In the genomic region with DNA sequence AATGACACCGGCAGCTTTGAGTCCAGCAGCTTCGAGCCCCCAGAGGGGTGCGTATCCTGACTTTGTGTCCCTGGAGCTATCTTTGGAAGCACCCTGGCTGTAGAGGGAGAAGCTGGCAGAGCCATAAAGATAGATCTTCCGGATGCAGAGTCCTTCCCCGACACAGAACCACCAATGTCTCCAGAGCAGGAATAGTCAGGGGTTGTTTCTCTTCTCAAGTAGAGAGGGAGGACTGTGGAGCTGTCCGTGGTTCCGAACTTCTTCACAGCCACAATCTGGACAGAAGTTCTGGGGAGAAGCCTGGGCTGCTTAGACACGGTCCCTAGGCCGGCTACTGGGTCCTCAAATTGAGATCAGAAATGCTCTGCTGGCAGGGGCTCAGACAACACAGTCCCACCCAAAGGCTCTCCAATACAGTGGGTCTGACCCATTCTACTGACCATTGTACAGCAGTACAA, we compare ENCODE assay signal across 9 mouse cellular contexts. TPM values are rescaled to one million over a fixed set of nuclear protein-coding genes. Genes with fewer than 3 reads are reported as not detected.
DNase-seq lines count a peak whose midpoint lies in the region; ATAC-seq and TF ChIP-seq lines count a peak whose summit lies in the region.
"Had no signal": no experiment of that assay in that cellular context is flagged by ENCODE, and none has a peak within 500 bp of the region (broad histone marks: within the 10 kb centered on the region; RNA-seq: fewer than 3 reads in every experiment).

No protein-coding gene starts in this region.

- no peak for TF ChIP-seq POLR2A in testis, adult 2 months (IDR thresholded peaks at IDR 0.05; ENCODE audit: control insufficient read depth, low read depth, low read length)

- H3K4me1 ChIP-seq in testis, adult 2 months (ENCODE audit: control insufficient read depth, insufficient read depth, low read length) = peaks cover 23% of the 10 kb centered on the region
- H3K4me1 ChIP-seq in limb, embryonic 11.5 days (ENCODE audit: control insufficient read depth, insufficient read depth, low read length) = peaks cover 8% of the 10 kb centered on the region

- TF ChIP-seq CTCF in testis, adult 2 months (IDR thresholded peaks at IDR 0.05; ENCODE audit: control insufficient read depth, insufficient read depth, insufficient replicate concordance, low read depth, low read length) = no peak

- peak overlapping the region; percentile 82 for H3K4me3 ChIP-seq in testis, adult 2 months (ENCODE audit: control insufficient read depth, low read depth, low read length)
- H3K4me3 ChIP-seq in limb, embryonic 11.5 days (ENCODE audit: low read depth, low read length) = no peak overlapping the region
- H3K4me3 ChIP-seq: liver, embryonic 13.5 days had no signal

- no peak overlapping the region for H3K4me2 ChIP-seq in limb, embryonic 11.5 days (ENCODE audit: low read depth, severe bottlenecking)
- H3K4me2 ChIP-seq: liver, embryonic 13.5 days had no signal

- H3K9me3 ChIP-seq in limb, embryonic 11.5 days (ENCODE audit: control insufficient read depth, low read length) = no peaks in the 10 kb centered on the region
- H3K9me3 ChIP-seq: liver, embryonic 13.5 days had no signal

- no peaks in the 10 kb centered on the region; the same call in 1 of the 2 replicates for H3K27me3 ChIP-seq in testis, adult 2 months (ENCODE audit: control insufficient read depth, insufficient read depth, low read length)
- peaks cover 52% of the 10 kb centered on the region for H3K27me3 ChIP-seq in limb, embryonic 11.5 days (ENCODE audit: control insufficient read depth, insufficient read depth, low read length)

- peak; percentile 61 for DNase-seq in adrenal gland, postnatal 10 days
- DNase-seq in adrenal gland, adult 18-20 months (ENCODE audit: low spot score in 2 of 2) = no peak
- no peak for DNase-seq in testis, postnatal 14 days (ENCODE audit: low spot score)
- peak; percentile 68 for DNase-seq in limb, embryonic 11.5 days (ENCODE audit: low spot score)
- peak; percentile 33 for DNase-seq in yolk sac, embryonic 10.5 days (ENCODE audit: low spot score)
- DNase-seq in spleen, postnatal 36 days (ENCODE audit: low spot score in 2 of 2) = no peak
- DNase-seq: liver, embryonic 13.5 days had no signal

- WGBS in limb, embryonic 11.5 days = 16% methylated on average over 9 of the region's 9 CpGs

- ATAC-seq in limb, embryonic 11.5 days (ENCODE audit: insufficient number of reproducible peaks, low FRiP score, low TSS enrichment, low read depth) = no peak
- ATAC-seq in inflammation-experienced regulatory T-cells, adult 6 months = no peak

- no peak overlapping the region for H3K9ac ChIP-seq in limb, embryonic 11.5 days (ENCODE audit: low read length)
- H3K9ac ChIP-seq: liver, embryonic 13.5 days had no signal

- no peak overlapping the region for H3K27ac ChIP-seq in testis, adult 2 months (ENCODE audit: control insufficient read depth, insufficient read depth, low read depth, low read length)
- H3K27ac ChIP-seq in limb, embryonic 11.5 days (replicated peaks; ENCODE audit: low read depth, low read length) = no peak overlapping the region
- H3K27ac ChIP-seq: liver, embryonic 13.5 days had no signal

- no peaks in the 10 kb centered on the region; the same call in 1 of the 2 replicates for H3K36me3 ChIP-seq in testis, adult 2 months (ENCODE audit: control insufficient read depth, insufficient read depth, low read length)
- H3K36me3 ChIP-seq in limb, embryonic 11.5 days (ENCODE audit: control insufficient read depth, insufficient read depth, low read length) = no peaks in the 10 kb centered on the region

RNA-seq across cellular contexts. Expression of a gene that starts 0.4 kb away (rescaled TPM):
- not detected for total RNA-seq in adrenal gland, postnatal 10 days (2021)
- not detected for total RNA-seq in adrenal gland, adult 18-20 months (2021)
- 0.57 and 1.4 TPM in 2 replicates for polyA plus RNA-seq in testis, adult 2 months (2012; rRNA removed)
- not detected in 2 replicates for polyA plus RNA-seq in limb, embryonic 11.5 days (2014; fragmentation: Nextera tagmentation; extraction: Ambion mirVana)
- not detected for polyA plus RNA-seq in inflammation-experienced regulatory T-cells, adult 6 months (2017; shearing (Covaris generic))
- polyA plus RNA-seq: liver, embryonic 13.5 days had no signal

RNA-seq across cellular contexts. Expression of a gene that starts 15.1 kb away (rescaled TPM):
- total RNA-seq in adrenal gland, postnatal 10 days (2021) = 10 to 100 TPM; 42.3 to 46.1 TPM
- total RNA-seq in adrenal gland, adult 18-20 months (2021) = 10 to 100 TPM; 59.1 to 61.5 TPM
- 11.2 and 14.3 TPM in 2 replicates for polyA plus RNA-seq in testis, adult 2 months (2012; rRNA removed)
- polyA plus RNA-seq in limb, embryonic 11.5 days (2014; fragmentation: Nextera tagmentation; extraction: Ambion mirVana) = 55.6 and 56.6 TPM in 2 replicates
- 10 to 100 TPM; 40.8 to 67.2 (median 64.2) TPM for polyA plus RNA-seq in inflammation-experienced regulatory T-cells, adult 6 months (2017; shearing (Covaris generic))

RNA-seq across cellular contexts. Expression of a gene that starts 22.5 kb away (rescaled TPM):
- total RNA-seq in adrenal gland, postnatal 10 days (2021) = 10 to 100 TPM in 1 of 2 experiments, 1 to 10 TPM in 1; 3.3 to 16.1 TPM
- total RNA-seq in adrenal gland, adult 18-20 months (2021) = under 1 TPM in 1 of 2 experiments, not detected in 1; 0.35 TPM
- polyA plus RNA-seq in testis, adult 2 months (2012; rRNA removed) = 9.8 and 11.1 TPM in 2 replicates
- 0.30 and 0.65 TPM in 2 replicates for polyA plus RNA-seq in limb, embryonic 11.5 days (2014; fragmentation: Nextera tagmentation; extraction: Ambion mirVana)
- not detected for polyA plus RNA-seq in inflammation-experienced regulatory T-cells, adult 6 months (2017; shearing (Covaris generic))

RNA-seq across cellular contexts. Expression of a gene that starts 31.0 kb away (rescaled TPM):
- under 1 TPM; 0.60 to 0.76 TPM for total RNA-seq in adrenal gland, postnatal 10 days (2021)
- total RNA-seq in adrenal gland, adult 18-20 months (2021) = not detected
- 311 and 315 TPM in 2 replicates for polyA plus RNA-seq in testis, adult 2 months (2012; rRNA removed)
- polyA plus RNA-seq in limb, embryonic 11.5 days (2014; fragmentation: Nextera tagmentation; extraction: Ambion mirVana) = 0.20 TPM in 1 of 2 replicates, not detected in the other
- under 1 TPM in 2 of 3 experiments, not detected in 1; 0.45 to 0.57 TPM for polyA plus RNA-seq in inflammation-experienced regulatory T-cells, adult 6 months (2017; shearing (Covaris generic))

RNA-seq across cellular contexts. Expression of a gene that starts 32.9 kb away (rescaled TPM):
- total RNA-seq in adrenal gland, postnatal 10 days (2021) = not detected
- not detected for total RNA-seq in adrenal gland, adult 18-20 months (2021)
- 172 and 183 TPM in 2 replicates for polyA plus RNA-seq in testis, adult 2 months (2012; rRNA removed)
- not detected in 2 replicates for polyA plus RNA-seq in limb, embryonic 11.5 days (2014; fragmentation: Nextera tagmentation; extraction: Ambion mirVana)
- not detected for polyA plus RNA-seq in inflammation-experienced regulatory T-cells, adult 6 months (2017; shearing (Covaris generic))
- polyA plus RNA-seq: liver, embryonic 13.5 days had no signal

Comparison
In these comparisons a context has a peak if more than half of its experiments do, and no peak if none do; other contexts are left out.
1. DNase-seq: peak in adrenal gland, postnatal 10 days (single experiment), limb, embryonic 11.5 days (single experiment) and yolk sac, embryonic 10.5 days (single experiment); none in adrenal gland, adult 18-20 months (0 of 2), testis, postnatal 14 days (single experiment) and spleen, postnatal 36 days (0 of 2).